Mouse (Mus musculus): ENCODE measurements around the gene Pdlim1. TPM values are rescaled to one million over a fixed set of nuclear protein-coding genes. Genes with fewer than 3 reads are reported as not detected.

Gene Pdlim1
- polyA plus RNA-seq, 1 experiment from 2014 or later = 34.4 TPM

DNA sequence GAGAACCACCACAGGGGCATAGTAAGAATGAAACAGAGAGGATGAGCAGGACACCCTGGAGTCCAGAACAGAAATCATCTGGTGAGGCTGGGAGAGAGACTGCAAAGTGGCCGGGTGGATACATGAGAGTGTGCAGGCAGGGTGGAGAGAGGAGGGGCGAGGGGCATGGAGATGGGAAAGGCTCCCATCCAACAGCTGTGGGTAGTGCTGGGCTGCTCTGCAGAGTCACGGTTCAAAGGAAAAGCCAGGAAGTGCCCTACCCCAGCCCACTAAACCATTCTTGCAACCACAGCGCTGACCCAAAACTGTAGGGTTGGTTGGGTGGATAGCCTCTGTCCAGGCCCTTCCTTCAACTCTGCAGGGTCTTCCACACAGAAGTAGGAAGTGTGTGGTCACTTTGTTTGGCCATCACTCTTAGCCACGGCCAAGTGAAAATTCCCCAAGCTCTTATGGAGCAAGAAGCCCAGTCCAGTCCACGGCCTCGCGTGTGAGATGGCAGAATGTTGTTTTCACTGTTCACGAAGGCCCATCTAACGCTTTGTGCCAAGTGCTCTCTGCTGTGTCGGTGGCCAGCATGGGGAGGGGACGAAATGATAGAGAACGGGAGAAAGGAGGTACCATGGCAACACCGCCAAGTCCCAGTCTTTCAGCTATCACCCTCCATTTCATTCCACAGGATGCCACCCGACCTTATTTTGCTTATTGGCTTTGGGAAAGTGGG is 38.9 kb upstream of the Pdlim1 start:
- Histone ChIP-seq H3K4me3 (replicated peaks; ENCODE audit: low read depth, low read length) (no peak overlapping the region), H3K4me1 (replicated peaks; ENCODE audit: insufficient read depth, low read length) (no peaks in the 10 kb centered on the region), H3K9me3 (replicated peaks; ENCODE audit: low read length) (no peaks in the 10 kb centered on the region), H3K9ac (ENCODE audit: low read depth, low read length) (no peak overlapping the region), H3K27me3 (ENCODE audit: insufficient read depth, low read length) (no peaks in the 10 kb centered on the region), H3K36me3 (ENCODE audit: insufficient read depth, low read length) (0 out of 2 replicates have a peak, but pooled peaks cover 13% of the 10 kb centered on the region), H3K27ac (no peak overlapping the region), H3K4me2 (ENCODE audit: low read length) (no peak overlapping the region)
- no peak for TF ChIP-seq CTCF (IDR thresholded peaks at IDR 0.05; ENCODE audit: low read depth)
- WGBS = 78% methylated on average over 15 of the region's 15 CpGs
- DNase-seq (ENCODE audit: low spot score) (no peak), ATAC-seq (replicated peaks; ENCODE audit: low FRiP score, low read depth) (0 out of 2 replicates have a peak, but pooled peaks have one; percentile 23)

DNA sequence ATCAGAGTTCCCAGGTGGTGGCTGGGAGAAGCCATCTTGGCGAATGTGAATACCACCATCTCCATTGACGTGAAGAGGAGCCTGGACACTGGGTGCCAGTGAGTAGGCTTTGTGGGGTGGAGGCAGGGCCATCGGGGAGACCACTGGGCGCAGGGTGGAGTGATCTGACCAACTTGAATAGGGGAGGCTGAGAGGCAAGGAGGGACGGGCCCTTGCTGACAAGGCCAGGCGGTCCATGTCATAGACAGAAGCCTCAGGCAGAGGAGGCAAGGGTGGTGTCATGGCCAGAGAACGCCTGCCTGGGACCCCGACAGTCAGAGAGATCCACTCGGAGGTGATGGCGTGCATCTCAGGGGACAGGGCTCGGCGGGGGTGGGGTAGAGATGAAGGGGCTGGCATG is 38.3 kb upstream of the Pdlim1 start:
- H3K27ac ChIP-seq = no peak overlapping the region
- no peaks in the 10 kb centered on the region for H3K9me3 ChIP-seq (replicated peaks; ENCODE audit: low read length)
- H3K9ac ChIP-seq (ENCODE audit: low read depth, low read length) = no peak overlapping the region
- TF ChIP-seq CTCF (IDR thresholded peaks at IDR 0.05; ENCODE audit: low read depth) = no peak
- H3K36me3 ChIP-seq (ENCODE audit: insufficient read depth, low read length) = 0 out of 2 replicates have a peak, but pooled peaks cover 13% of the 10 kb centered on the region
- H3K4me3 ChIP-seq (replicated peaks; ENCODE audit: low read depth, low read length) = no peak overlapping the region
- DNase-seq (ENCODE audit: low spot score) = no peak
- no peak for ATAC-seq (replicated peaks; ENCODE audit: low FRiP score, low read depth)
- WGBS = 88% methylated on average over 12 of the region's 12 CpGs
- no peak overlapping the region for H3K4me2 ChIP-seq (ENCODE audit: low read length)
- H3K4me1 ChIP-seq (replicated peaks; ENCODE audit: insufficient read depth, low read length) = no peaks in the 10 kb centered on the region
- H3K27me3 ChIP-seq (ENCODE audit: insufficient read depth, low read length) = no peaks in the 10 kb centered on the region

DNA sequence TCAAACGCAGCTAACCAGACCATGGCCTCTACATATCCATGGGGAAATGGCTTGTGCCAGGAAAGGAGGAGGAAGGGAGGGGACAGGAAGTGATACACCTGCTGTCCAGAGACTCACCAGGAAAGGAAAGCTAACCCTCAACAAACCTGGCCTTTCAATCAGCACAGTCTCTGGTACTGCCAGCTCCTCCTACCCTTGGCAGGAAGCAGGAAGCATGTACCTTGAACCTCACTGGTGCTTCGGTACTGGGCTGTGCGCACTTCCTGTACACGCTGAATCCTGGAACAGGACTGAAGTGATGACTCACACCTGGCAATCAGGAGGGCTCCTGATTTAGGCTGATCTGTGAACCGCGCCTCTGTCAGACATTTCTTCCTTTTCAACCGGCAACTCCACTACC is 35.9 kb upstream of the Pdlim1 start:
- no peaks in the 10 kb centered on the region for H3K4me1 ChIP-seq (replicated peaks; ENCODE audit: insufficient read depth, low read length)
- TF ChIP-seq CTCF (IDR thresholded peaks at IDR 0.05; ENCODE audit: low read depth) = no peak
- no peak overlapping the region for H3K9ac ChIP-seq (ENCODE audit: low read depth, low read length)
- 0 out of 2 replicates have a peak, but pooled peaks cover 13% of the 10 kb centered on the region for H3K36me3 ChIP-seq (ENCODE audit: insufficient read depth, low read length)
- H3K4me3 ChIP-seq (replicated peaks; ENCODE audit: low read depth, low read length) = no peak overlapping the region
- no peaks in the 10 kb centered on the region for H3K9me3 ChIP-seq (replicated peaks; ENCODE audit: low read length)
- H3K27me3 ChIP-seq (ENCODE audit: insufficient read depth, low read length) = no peaks in the 10 kb centered on the region
- H3K27ac ChIP-seq = no peak overlapping the region
- DNase-seq (ENCODE audit: low spot score) (no peak), ATAC-seq (replicated peaks; ENCODE audit: low FRiP score, low read depth) (no peak)
- H3K4me2 ChIP-seq (ENCODE audit: low read length) = no peak overlapping the region
- WGBS = 60% methylated on average over 7 of the region's 7 CpGs

DNA sequence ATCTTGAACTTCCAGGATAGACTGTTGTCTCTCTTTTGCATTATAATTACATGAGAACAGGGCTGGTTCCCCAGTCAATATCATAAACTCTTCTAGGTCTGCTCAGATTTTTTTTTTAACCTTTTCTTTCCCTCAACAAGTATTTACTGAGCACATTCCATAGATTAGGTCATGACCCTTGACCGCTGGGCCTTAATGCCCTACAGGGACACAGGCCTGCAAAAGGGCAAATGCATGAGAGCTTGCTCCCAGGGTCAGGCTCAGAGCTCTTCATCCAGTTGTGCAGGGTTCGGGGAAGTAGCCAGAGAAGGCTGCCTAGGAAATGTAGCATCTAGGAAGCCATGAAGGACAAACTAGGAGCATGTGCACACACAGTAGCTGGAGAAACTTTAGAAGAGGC is 35.0 kb upstream of the Pdlim1 start:
- no peak overlapping the region for H3K4me3 ChIP-seq (replicated peaks; ENCODE audit: low read depth, low read length)
- H3K27me3 ChIP-seq (ENCODE audit: insufficient read depth, low read length) = no peaks in the 10 kb centered on the region
- H3K27ac ChIP-seq = no peak overlapping the region
- peaks cover 16% of the 10 kb centered on the region; the same call in 1 of the 2 replicates for H3K36me3 ChIP-seq (ENCODE audit: insufficient read depth, low read length)
- no peak overlapping the region for H3K4me2 ChIP-seq (ENCODE audit: low read length)
- no peak overlapping the region for H3K9ac ChIP-seq (ENCODE audit: low read depth, low read length)
- no peaks in the 10 kb centered on the region for H3K9me3 ChIP-seq (replicated peaks; ENCODE audit: low read length)
- TF ChIP-seq CTCF (IDR thresholded peaks at IDR 0.05; ENCODE audit: low read depth) = no peak
- 81% methylated on average over 2 of the region's 2 CpGs for WGBS
- DNase-seq (ENCODE audit: low spot score) (no peak), ATAC-seq (replicated peaks; ENCODE audit: low FRiP score, low read depth) (no peak)
- H3K4me1 ChIP-seq (replicated peaks; ENCODE audit: insufficient read depth, low read length) = no peaks in the 10 kb centered on the region

- no peak overlapping the region for H3K27ac ChIP-seq
- H3K9me3 ChIP-seq (replicated peaks; ENCODE audit: low read length) = no peaks in the 10 kb centered on the region
- no peak for TF ChIP-seq CTCF (IDR thresholded peaks at IDR 0.05; ENCODE audit: low read depth)
- H3K9ac ChIP-seq (ENCODE audit: low read depth, low read length) = no peak overlapping the region
- H3K4me3 ChIP-seq (replicated peaks; ENCODE audit: low read depth, low read length) = no peak overlapping the region
- H3K27me3 ChIP-seq (ENCODE audit: insufficient read depth, low read length) = no peaks in the 10 kb centered on the region
- no peak for DNase-seq (ENCODE audit: low spot score)
- 73% methylated on average over 7 of the region's 7 CpGs for WGBS
- H3K4me2 ChIP-seq (ENCODE audit: low read length) = no peak overlapping the region
- H3K4me1 ChIP-seq (replicated peaks; ENCODE audit: insufficient read depth, low read length) = no peaks in the 10 kb centered on the region
- no peak for ATAC-seq (replicated peaks; ENCODE audit: low FRiP score, low read depth)
- H3K36me3 ChIP-seq (ENCODE audit: insufficient read depth, low read length) = peaks cover 12% of the 10 kb centered on the region; the same call in 1 of the 2 replicates
Measured at GRCm38 (mm10) chr19:40305456-40305855, 33.8 kb upstream of the Pdlim1 start.

- 80% methylated on average over 9 of the region's 9 CpGs for WGBS
- peaks cover 4% of the 10 kb centered on the region; the same call in 1 of the 2 replicates for H3K36me3 ChIP-seq (ENCODE audit: insufficient read depth, low read length)
- no peak overlapping the region for H3K4me2 ChIP-seq (ENCODE audit: low read length)
- no peaks in the 10 kb centered on the region for H3K9me3 ChIP-seq (replicated peaks; ENCODE audit: low read length)
- no peak overlapping the region for H3K4me3 ChIP-seq (replicated peaks; ENCODE audit: low read depth, low read length)
- no peak for DNase-seq (ENCODE audit: low spot score)
- H3K4me1 ChIP-seq (replicated peaks; ENCODE audit: insufficient read depth, low read length) = no peaks in the 10 kb centered on the region
- ATAC-seq (replicated peaks; ENCODE audit: low FRiP score, low read depth) = no peak
- no peaks in the 10 kb centered on the region for H3K27me3 ChIP-seq (ENCODE audit: insufficient read depth, low read length)
- no peak overlapping the region for H3K27ac ChIP-seq
- no peak overlapping the region for H3K9ac ChIP-seq (ENCODE audit: low read depth, low read length)
- no peak; the same call in 1 of the 2 replicates for TF ChIP-seq CTCF (IDR thresholded peaks at IDR 0.05; ENCODE audit: low read depth)
Measured at GRCm38 (mm10) chr19:40302916-40303315, 31.3 kb upstream of the Pdlim1 start.

Data from kidney, postnatal 0 days (tissue).